8 mouse cellular contexts compared by ENCODE assay signal in the genomic region with DNA sequence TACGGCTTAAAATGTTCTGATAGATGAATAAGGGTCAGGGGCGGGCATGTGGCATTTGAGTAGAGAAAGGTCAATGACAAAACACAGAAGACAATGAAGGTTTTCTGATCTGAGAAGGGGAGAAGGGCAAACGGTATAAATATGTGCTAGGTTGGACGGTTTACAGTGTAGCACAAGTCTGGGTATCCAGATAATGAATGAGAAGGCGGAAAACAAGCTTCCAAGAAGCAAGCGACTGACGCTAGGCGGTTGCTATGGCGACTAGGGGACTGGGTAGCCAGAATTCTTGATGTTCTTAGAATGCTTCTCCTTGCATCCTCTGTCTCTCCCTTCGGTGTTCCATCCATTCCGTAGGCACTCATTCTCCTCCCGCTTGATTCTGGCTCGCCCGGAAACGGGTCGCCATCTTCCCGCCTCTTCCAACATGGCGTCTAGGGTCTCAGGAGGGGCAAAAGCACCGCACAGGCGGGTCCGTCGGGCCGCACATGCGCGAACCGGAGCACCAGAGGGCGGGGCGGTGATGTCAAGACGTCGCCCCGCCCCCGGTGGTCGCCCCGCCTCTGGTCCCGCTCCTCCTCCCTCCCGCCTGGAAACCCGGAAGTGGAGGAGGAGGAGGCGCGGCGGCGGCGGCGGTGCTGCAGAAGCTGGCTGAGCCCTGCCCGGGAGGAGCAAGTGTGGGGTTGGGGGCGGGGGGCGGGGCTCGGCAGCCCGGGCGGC. TPM values are rescaled to one million over a fixed set of nuclear protein-coding genes. Genes with fewer than 3 reads are reported as not detected.
DNase-seq lines count a peak whose midpoint lies in the region; ATAC-seq and TF ChIP-seq lines count a peak whose summit lies in the region.

TSS of gene Ppp1r21 (plus strand) at position 600 of the 717 bp plus-strand sequence.

- ATAC-seq in G1E (ENCODE audit: extremely low read depth, insufficient number of reproducible peaks, low FRiP score, poor library complexity, severe bottlenecking) = peak; percentile 87
- peak; percentile 96 for ATAC-seq in forebrain, embryonic 16.5 days
- peak; percentile 97 for ATAC-seq in lung, embryonic 14.5 days (ENCODE audit: insufficient read depth)

- H3K9me3 ChIP-seq in G1E (replicated peaks) = no peaks in the 10 kb centered on the region
- no peaks in the 10 kb centered on the region for H3K9me3 ChIP-seq in forebrain, embryonic 16.5 days (ENCODE audit: control insufficient read depth, low read length)
- H3K9me3 ChIP-seq in lung, embryonic 14.5 days (ENCODE audit: low read depth, low read length) = no peaks in the 10 kb centered on the region

- peak within 1 kb of the TSS; percentile 83 for H3K4me3 ChIP-seq in G1E (ENCODE audit: low read depth, low read length)
- H3K4me3 ChIP-seq in forebrain, embryonic 16.5 days (replicated peaks; ENCODE audit: low read length) = peak within 1 kb of the TSS; percentile 81
- peak within 1 kb of the TSS; percentile 68 for H3K4me3 ChIP-seq in layer of hippocampus, adult 2 months
- H3K4me3 ChIP-seq in lung, embryonic 14.5 days (ENCODE audit: low read depth, low read length) = peak within 1 kb of the TSS; percentile 63
- H3K4me3 ChIP-seq in olfactory bulb, adult 2 months (ENCODE audit: insufficient read depth, low read depth, low read length) = peak within 1 kb of the TSS; percentile 62
- H3K4me3 ChIP-seq in thymus, adult 2 months (ENCODE audit: control insufficient read depth, insufficient read depth, low read length) = peak within 1 kb of the TSS; percentile 90

- peaks cover 6% of the 10 kb centered on the region for H3K36me3 ChIP-seq in G1E (replicated peaks)
- H3K36me3 ChIP-seq in forebrain, embryonic 16.5 days (ENCODE audit: control insufficient read depth, insufficient read depth) = no peaks in the 10 kb centered on the region
- no peaks in the 10 kb centered on the region for H3K36me3 ChIP-seq in lung, embryonic 14.5 days (ENCODE audit: insufficient read depth)
- H3K36me3 ChIP-seq in thymus, adult 2 months (ENCODE audit: control insufficient read depth, insufficient read depth, low read length) = no peaks in the 10 kb centered on the region

- peak; percentile 77 for TF ChIP-seq POLR2A in olfactory bulb, adult 2 months (IDR thresholded peaks at IDR 0.05; ENCODE audit: insufficient read depth, low read depth, low read length)
- TF ChIP-seq POLR2A in thymus, adult 2 months (IDR thresholded peaks at IDR 0.05; ENCODE audit: control insufficient read depth, extremely low read depth, insufficient read depth, low read length, poor library complexity) = peak; percentile 73; the same call in 1 of the 2 replicates

- H3K4me1 ChIP-seq in G1E (ENCODE audit: insufficient read depth, low read depth, low read length) = peaks cover 24% of the 10 kb centered on the region
- H3K4me1 ChIP-seq in forebrain, embryonic 16.5 days (replicated peaks; ENCODE audit: control insufficient read depth, insufficient read depth, low read length) = peaks cover 14% of the 10 kb centered on the region
- peaks cover 2% of the 10 kb centered on the region; the same call in 1 of the 2 replicates for H3K4me1 ChIP-seq in lung, embryonic 14.5 days (ENCODE audit: insufficient read depth)
- H3K4me1 ChIP-seq in olfactory bulb, adult 2 months (ENCODE audit: control insufficient read depth, insufficient read depth, low read length) = peaks cover 3% of the 10 kb centered on the region
- peaks cover 7% of the 10 kb centered on the region for H3K4me1 ChIP-seq in thymus, adult 2 months (replicated peaks; ENCODE audit: control insufficient read depth, insufficient read depth, low read length)

- H3K27ac ChIP-seq in forebrain, embryonic 16.5 days (ENCODE audit: low read length) = peak within 1 kb of the TSS; percentile 95
- H3K27ac ChIP-seq in layer of hippocampus, adult 2 months = peak within 1 kb of the TSS; percentile 93
- H3K27ac ChIP-seq in lung, embryonic 14.5 days (ENCODE audit: low read depth) = peak within 1 kb of the TSS; percentile 59; the same call in 1 of the 2 replicates
- H3K27ac ChIP-seq in olfactory bulb, adult 2 months (ENCODE audit: insufficient read depth, low read depth, low read length) = peak within 1 kb of the TSS; percentile 72
- peak within 1 kb of the TSS; percentile 43; the same call in 1 of the 2 replicates for H3K27ac ChIP-seq in thymus, adult 2 months (ENCODE audit: control insufficient read depth, insufficient read depth, low read length)

- DNase-seq in G1E (ENCODE audit: low spot score) = peak; percentile 89
- DNase-seq in cerebellum, adult 18-20 months = peak; percentile 96 to 98
- DNase-seq in heart, postnatal 36 days = peak; percentile 96 to 97
- DNase-seq in layer of hippocampus, adult 2 months (ENCODE audit: low spot score in 2 of 2) = peak; percentile 98
- peak; percentile 98 for DNase-seq in lung, embryonic 14.5 days
- DNase-seq in thymus, adult 2 months = peak; percentile 96

- TF ChIP-seq CTCF in G1E (IDR thresholded peaks at IDR 0.05; ENCODE audit: low read depth, low read length) = no peak
- no peak for TF ChIP-seq CTCF in layer of hippocampus, adult 2 months (conservative IDR thresholded peaks at IDR 0.05)
- TF ChIP-seq CTCF in lung, embryonic 14.5 days (IDR thresholded peaks at IDR 0.05; ENCODE audit: low read depth) = no peak
- no peak for TF ChIP-seq CTCF in olfactory bulb, adult 2 months (IDR thresholded peaks at IDR 0.05; ENCODE audit: insufficient read depth, low read depth, low read length)
- peak; percentile 50; the same call in 1 of the 2 replicates for TF ChIP-seq CTCF in thymus, adult 2 months (IDR thresholded peaks at IDR 0.05; ENCODE audit: borderline replicate concordance, control insufficient read depth, extremely low read depth, insufficient read depth, low read length, poor library complexity)

- H3K4me2 ChIP-seq in forebrain, embryonic 16.5 days (ENCODE audit: low read length) = peak within 1 kb of the TSS; percentile 90
- H3K4me2 ChIP-seq in lung, embryonic 14.5 days = peak within 1 kb of the TSS; percentile 59

- H3K9ac ChIP-seq in forebrain, embryonic 16.5 days (replicated peaks; ENCODE audit: low read depth, low read length) = peak within 1 kb of the TSS; percentile 84
- H3K9ac ChIP-seq in lung, embryonic 14.5 days = peak within 1 kb of the TSS; percentile 59

- intact Hi-C loops in heart, postnatal 36 days (cut with DNase I) = loop anchor here (2.0 kb wide), 2 partner anchors 67 to 111 kb away; partner anchors contain the start of gene Ston1

- peaks cover under 1% of the 10 kb centered on the region for H3K27me3 ChIP-seq in G1E (ENCODE audit: insufficient read depth, low read length)
- no peaks in the 10 kb centered on the region for H3K27me3 ChIP-seq in forebrain, embryonic 16.5 days (replicated peaks; ENCODE audit: control insufficient read depth, insufficient read depth, low read length)
- H3K27me3 ChIP-seq in lung, embryonic 14.5 days (ENCODE audit: insufficient read depth, low read length) = no peaks in the 10 kb centered on the region
- no peaks in the 10 kb centered on the region for H3K27me3 ChIP-seq in thymus, adult 2 months (ENCODE audit: control insufficient read depth, insufficient read depth, low read length)

- 6% methylated on average over 40 of the region's 49 CpGs for WGBS in forebrain, embryonic 16.5 days
- WGBS in lung, embryonic 14.5 days = 6% methylated on average over 41 of the region's 49 CpGs
- WGBS in olfactory bulb, adult 2 months = 3% methylated on average over 48 of the region's 49 CpGs
- WGBS in thymus, adult 2 months = 10% methylated on average over 40 of the region's 49 CpGs

RNA-seq across cellular contexts. Expression of gene Ppp1r21, which starts in this region (rescaled TPM):
- total RNA-seq in G1E (2014; fragmentation: Nextera tagmentation) (31.8 and 34.3 TPM in 2 replicates), G1E (2017) (31.0 and 33.5 TPM in 2 replicates)
- 3.4 and 4.6 TPM in 2 replicates for polyA plus RNA-seq in G1E (2012)
- 28.1 and 29.5 TPM in 2 replicates for polyA plus RNA-seq in forebrain, embryonic 16.5 days (2015; fragmentation: Nextera tagmentation; extraction: Ambion mirVana)
- 10 to 100 TPM in 1 of 2 experiments, 1 to 10 TPM in 1; 9.6 to 13.4 TPM for total RNA-seq in heart, postnatal 36 days (2021)
- 10 to 100 TPM; 82.8 to 87.7 TPM for total RNA-seq in layer of hippocampus, adult 2 months (2021)
- 26.4 and 28.7 TPM in 2 replicates for polyA plus RNA-seq in lung, embryonic 14.5 days (2014; fragmentation: Nextera tagmentation; extraction: Ambion mirVana)
- polyA plus RNA-seq in olfactory bulb, adult 2 months (2012; ENCODE audit: insufficient read depth, insufficient read length, low replicate concordance, missing spikeins) = not detected in 2 replicates
- polyA plus RNA-seq in thymus, adult 2 months (2012; rRNA removed) = 40.9 and 43.9 TPM in 2 replicates

Comparison
In these comparisons a context has a peak if more than half of its experiments do, and no peak if none do; other contexts are left out.
1. Peak in every context shown above with its lines: DNase-seq, ATAC-seq, H3K4me3 ChIP-seq and H3K27ac ChIP-seq.
2. H3K27ac ChIP-seq: peak in every context shown above with its lines; median percentile 95 in forebrain, embryonic 16.5 days; 93 in layer of hippocampus, adult 2 months; 72 in olfactory bulb, adult 2 months; 59 in lung, embryonic 14.5 days; 43 in thymus, adult 2 months.